Mouse (Mus musculus): ENCODE measurements at regions not wholly inside any gene's neighbourhood (a gene's known extent, or its start where the extent isn't known, plus 50 kb on each side); places are given as distances from the start of the nearest gene placed in this dataset. TPM values are rescaled to one million over a fixed set of nuclear protein-coding genes. Genes with fewer than 3 reads are reported as not detected.

Small RNA genes in the stretch of these regions (microRNA-seq; reads per million reads assigned to microRNA genes)
- gene Gm23976 (ENCODE audit: insufficient number of aligned reads) = not detected
